Mouse (Mus musculus) E14TG2a.4 (cell line): ENCODE results near the gene Mpp3.
"Not testable (repeated sequence)": the region's sequence is repeated elsewhere in the genome, so short reads cannot be mapped to it uniquely, and the experiment has no call there.

Experiments used
- CTCF ChIP-seq: conservative IDR thresholded peaks from 2 replicates; pipeline ENCODE4 v1.5.1; 2014; ENCODE audit warnings: low read length
- POU5F1 ChIP-seq: IDR thresholded peaks from 2 replicates; pipeline ENCODE4 v1.6.1; 2014; ENCODE audit warnings: low read length, borderline replicate concordance

GRCm38 (mm10) chr11:101985450-101985849, 42.8 kb downstream of the Mpp3 start:
- not testable (repeated sequence) for TF ChIP-seq CTCF, POU5F1
